Mouse (Mus musculus): ENCODE measurements around the gene Tnfsf9. TPM values are rescaled to one million over a fixed set of nuclear protein-coding genes. Genes with fewer than 3 reads are reported as not detected.
A peak's percentile ranks its signal among the peaks of the same experiment; 100 is the strongest.

The Tnfsf9 gene
- total RNA-seq (2021) = under 1 TPM; 0.67 to 0.79 TPM

DNA sequence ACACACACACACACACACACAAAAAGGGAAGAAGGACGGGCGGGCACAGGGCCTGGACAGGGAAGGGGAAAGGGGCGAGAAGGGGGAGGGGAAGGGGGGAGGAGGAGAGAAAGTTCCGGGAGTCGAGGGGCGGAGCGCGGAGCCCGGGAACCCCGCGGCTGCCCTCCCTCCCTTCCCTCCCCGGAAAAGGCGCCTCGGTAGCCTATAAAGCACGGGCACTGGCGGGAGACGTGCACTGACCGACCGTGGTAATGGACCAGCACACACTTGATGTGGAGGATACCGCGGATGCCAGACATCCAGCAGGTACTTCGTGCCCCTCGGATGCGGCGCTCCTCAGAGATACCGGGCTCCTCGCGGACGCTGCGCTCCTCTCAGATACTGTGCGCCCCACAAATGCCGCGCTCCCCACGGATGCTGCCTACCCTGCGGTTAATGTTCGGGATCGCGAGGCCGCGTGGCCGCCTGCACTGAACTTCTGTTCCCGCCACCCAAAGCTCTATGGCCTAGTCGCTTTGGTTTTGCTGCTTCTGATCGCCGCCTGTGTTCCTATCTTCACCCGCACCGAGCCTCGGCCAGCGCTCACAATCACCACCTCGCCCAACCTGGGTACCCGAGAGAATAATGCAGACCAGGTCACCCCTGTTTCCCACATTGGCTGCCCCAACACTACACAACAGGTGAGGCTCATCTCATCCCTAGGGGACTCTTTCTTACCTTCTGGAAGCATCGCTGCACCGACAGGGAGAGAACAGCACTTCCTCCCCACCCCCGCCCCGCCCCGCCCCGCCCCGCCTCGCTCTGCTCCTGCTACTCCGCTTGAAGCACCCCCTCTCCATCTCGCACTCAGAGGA, at the start of gene Tnfsf9:
Gene Tnfsf9, plus strand, starts transcription at position 145 of the 854 bp plus-strand sequence.
- DNase-seq = peak; percentile 30 to 44
- intact Hi-C loops (cut with DNase I) = no loop called here

DNA sequence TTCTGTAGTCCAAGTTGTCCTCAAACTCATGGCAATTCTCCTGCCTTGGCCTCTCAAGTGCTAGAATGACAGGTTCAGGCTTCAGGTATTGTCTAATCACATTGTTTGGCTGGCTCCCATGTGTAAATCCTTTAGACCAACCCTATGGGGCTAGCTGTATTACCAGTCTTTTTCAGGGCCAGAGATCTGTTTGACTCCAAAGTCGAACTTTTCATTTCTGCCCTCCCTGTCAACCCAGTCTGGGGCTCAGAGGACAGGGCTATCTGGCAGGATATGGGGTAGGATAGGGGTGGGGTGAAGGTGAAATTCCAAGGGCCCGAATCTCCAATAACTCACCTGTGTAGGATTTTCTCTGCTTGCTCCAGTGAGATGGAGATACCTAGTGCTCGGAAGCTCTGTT, 48.9 kb upstream of the Tnfsf9 start:
- intact Hi-C loops (cut with DNase I) = no loop called here
- no peak for DNase-seq

DNA sequence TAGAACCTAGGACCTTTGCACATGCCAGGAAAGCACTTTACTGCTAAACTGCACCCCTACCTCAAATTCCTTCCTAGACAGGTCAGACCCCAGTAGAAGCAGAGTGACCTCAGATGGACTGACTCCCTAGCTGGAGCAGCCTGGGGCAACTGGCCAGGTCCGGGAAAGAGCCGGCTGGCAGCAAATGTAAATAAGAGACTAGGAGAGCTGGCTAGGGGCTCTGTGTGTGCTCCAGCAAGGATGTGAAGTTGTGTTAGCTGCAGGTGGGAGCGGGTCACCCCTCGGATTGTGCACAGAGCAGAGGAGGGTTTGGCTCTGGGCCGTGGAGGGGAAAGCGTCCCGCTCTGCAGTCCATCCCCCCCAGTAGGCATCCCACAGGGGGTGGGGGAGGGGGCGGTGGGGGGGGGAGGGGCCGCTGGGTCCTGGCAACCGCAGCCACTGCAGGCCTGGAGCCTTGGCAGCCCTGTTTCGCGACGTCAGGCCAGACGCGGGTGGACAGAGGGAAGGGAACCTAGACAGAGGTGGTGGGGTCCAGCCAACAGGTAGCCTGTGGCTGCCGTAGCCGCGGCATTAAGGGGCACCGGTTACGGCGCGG, 46.1 kb upstream of the Tnfsf9 start, which contains the start of gene Crb3:
Gene Crb3, plus strand, starts transcription at position 215 of the 595 bp plus-strand sequence.
- intact Hi-C loops (cut with DNase I) = no loop called here
- peak; percentile 75 for DNase-seq

GRCm38 (mm10) chr17:57059486-57059977, 45.6 kb upstream of the Tnfsf9 start, which contains the start of gene Slc25a23:
Slc25a23 (minus strand) TSS chr17:57059863.
- intact Hi-C loops (cut with DNase I) = no loop called here
- peak; percentile 73 to 80 for DNase-seq

GRCm38 (mm10) chr17:57060231-57060801, 44.8 kb upstream of the Tnfsf9 start:
- intact Hi-C loops (cut with DNase I) = loop anchor here (1.0 to 5.0 kb wide), 3 partner anchors 28 to 187 kb away; partner anchors contain the start of genes Gpr108 and Trip10

DNA sequence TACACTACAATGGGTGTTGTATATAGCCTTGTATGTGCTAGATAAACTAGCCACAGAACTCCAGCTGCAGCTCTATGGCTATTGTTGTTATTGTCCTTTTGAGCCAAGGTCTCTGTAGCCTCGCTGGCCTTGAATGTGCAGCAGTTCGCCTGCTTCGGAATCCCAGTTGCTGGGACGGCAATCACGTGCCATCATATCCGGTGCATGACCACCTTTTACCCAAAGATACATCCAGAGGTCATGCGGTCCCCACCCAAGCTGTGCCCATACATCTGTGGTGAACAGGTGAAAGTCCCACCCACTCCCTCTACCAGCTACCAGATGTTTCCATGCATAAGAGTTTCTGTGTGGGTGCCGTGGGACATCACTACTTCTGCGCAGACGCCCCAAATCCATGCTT, 44.1 kb upstream of the Tnfsf9 start:
- no peak for DNase-seq
- intact Hi-C loops (cut with DNase I) = loop anchor here (2.0 to 5.0 kb wide), 2 partner anchors 28 to 186 kb away; partner anchors contain the start of genes Gpr108 and Trip10

More at GRCm38 (mm10) chr17:57060231-57060801, 44.8 kb upstream of the Tnfsf9 start:
- peak; percentile 96 for DNase-seq

- intact Hi-C loops (cut with DNase I) = loop anchor here (5.0 kb wide), 1 partner anchor 185 kb away; the partner anchor contains the start of genes Gpr108 and Trip10
- no peak for DNase-seq
Observed at GRCm38 (mm10) chr17:57062011-57062521, 43.1 kb upstream of the Tnfsf9 start.

DNA sequence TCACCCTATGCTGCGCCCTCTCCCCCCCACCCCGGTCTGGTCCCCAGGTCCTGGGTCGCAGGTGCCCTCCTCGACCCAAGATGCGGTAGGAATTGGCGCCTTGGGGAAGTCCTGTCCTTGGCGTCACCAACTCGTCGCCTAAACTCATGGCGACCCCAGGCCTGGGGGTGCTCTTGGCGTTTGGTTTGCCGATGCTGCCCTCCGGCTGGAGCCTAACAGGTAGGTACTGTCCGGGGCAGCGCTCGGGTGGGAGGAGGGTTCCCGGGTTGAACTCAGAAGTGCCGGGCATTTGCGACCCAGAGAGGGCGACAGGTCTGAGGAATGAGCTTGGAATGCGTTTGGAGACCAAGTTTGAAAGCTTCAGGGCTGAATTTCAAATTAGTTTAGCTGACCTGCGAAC, 42.6 kb upstream of the Tnfsf9 start:
- intact Hi-C loops (cut with DNase I) = loop anchor here (5.0 kb wide), 1 partner anchor 185 kb away; the partner anchor contains the start of genes Gpr108 and Trip10
- DNase-seq = no peak

DNA sequence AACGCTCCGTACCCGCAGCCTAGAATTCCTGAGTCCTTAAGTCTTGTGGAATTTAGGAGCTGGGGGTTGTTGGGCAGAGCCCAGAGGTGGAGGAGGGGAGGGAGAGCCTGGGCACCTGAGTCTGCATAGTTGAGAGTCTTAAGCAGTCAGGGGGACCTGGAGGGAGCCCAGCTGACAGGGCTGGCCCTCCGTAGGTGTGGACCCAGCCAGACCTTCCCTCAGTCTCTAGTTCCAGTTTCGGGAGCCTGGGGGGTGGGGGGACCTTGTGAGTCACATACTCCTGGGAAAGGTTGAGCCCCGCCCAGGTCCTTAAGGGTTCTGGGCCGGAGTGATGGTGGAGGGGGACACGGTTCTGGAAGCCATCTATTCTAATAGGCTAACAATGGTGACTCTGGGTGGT, 42.1 kb upstream of the Tnfsf9 start:
- DNase-seq = no peak
- intact Hi-C loops (cut with DNase I) = loop anchor here (5.0 kb wide), 1 partner anchor 184 kb away; the partner anchor contains the start of genes Gpr108 and Trip10

DNA sequence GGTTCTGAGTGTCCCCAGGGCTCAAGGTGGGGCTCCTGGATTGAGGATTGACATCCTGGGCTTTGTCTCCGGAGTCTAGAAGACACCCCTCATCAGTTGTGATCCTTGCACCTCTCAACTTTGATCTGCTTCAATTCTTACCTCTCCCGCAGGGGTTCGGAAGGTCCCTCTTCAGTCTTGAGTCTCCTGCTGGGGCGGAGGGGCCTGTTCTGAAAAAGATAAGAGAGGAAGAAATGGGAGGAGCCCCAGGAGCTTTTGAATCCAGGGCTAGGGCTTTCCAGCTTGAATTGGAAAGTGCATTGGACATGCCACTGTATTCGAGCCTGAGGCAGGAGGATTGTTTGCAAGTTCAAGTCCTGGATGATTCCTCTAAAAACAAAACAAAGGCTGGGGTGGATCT, 38.2 kb upstream of the Tnfsf9 start:
- no peak for DNase-seq
- intact Hi-C loops (cut with DNase I) = no loop called here

GRCm38 (mm10) chr17:57070272-57070671, 34.9 kb upstream of the Tnfsf9 start:
- no peak for DNase-seq
- intact Hi-C loops (cut with DNase I) = no loop called here

GRCm38 (mm10) chr17:57070699-57071098, 34.4 kb upstream of the Tnfsf9 start:
- DNase-seq = no peak
- intact Hi-C loops (cut with DNase I) = no loop called here

GRCm38 (mm10) chr17:57076916-57077315, 28.2 kb upstream of the Tnfsf9 start:
- DNase-seq = no peak
- intact Hi-C loops (cut with DNase I) = no loop called here

- DNase-seq = no peak
Observed at GRCm38 (mm10) chr17:57078336-57078735, 26.8 kb upstream of the Tnfsf9 start, which contains the start of gene Dennd1c. Dennd1c (minus strand) TSS chr17:57078514.

GRCm38 (mm10) chr17:57079919-57080318, 25.2 kb upstream of the Tnfsf9 start:
- no peak for DNase-seq
- intact Hi-C loops (cut with DNase I) = no loop called here

More at GRCm38 (mm10) chr17:57078336-57078735, 26.8 kb upstream of the Tnfsf9 start, which contains the start of gene Dennd1c:
- intact Hi-C loops (cut with DNase I) = no loop called here

DNA sequence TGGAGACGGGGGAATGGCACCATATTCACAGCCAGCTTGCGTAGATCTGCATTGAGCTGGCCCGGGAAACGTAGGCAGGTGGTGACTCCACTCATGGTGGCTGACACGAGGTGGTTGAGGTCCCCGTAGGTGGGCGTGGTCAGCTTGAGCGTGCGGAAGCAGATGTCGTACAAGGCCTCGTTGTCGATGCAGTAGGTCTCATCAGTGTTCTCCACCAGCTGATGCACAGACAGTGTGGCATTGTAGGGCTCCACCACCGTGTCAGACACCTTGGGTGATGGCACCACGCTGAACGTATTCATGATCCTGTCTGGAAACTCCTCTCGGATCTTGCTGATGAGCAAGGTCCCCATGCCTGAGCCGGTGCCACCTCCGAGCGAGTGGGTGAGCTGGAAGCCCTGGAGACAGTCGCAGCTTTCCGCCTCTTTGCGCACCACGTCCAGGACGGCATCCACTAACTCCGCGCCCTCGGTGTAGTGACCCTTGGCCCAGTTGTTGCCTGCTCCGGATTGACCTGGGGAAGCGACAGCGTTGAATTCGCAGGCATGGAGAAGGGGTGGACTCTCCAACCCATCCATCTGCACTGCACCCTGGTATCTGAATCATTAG, 23.8 kb upstream of the Tnfsf9 start:
- intact Hi-C loops (cut with DNase I) = no loop called here
- no peak for DNase-seq

GRCm38 (mm10) chr17:57082481-57082880, 22.6 kb upstream of the Tnfsf9 start:
- intact Hi-C loops (cut with DNase I) = no loop called here
- no peak for DNase-seq

GRCm38 (mm10) chr17:57085970-57086757, 19.0 kb upstream of the Tnfsf9 start:
- no peak for DNase-seq
- intact Hi-C loops (cut with DNase I) = no loop called here

Measured in heart, postnatal 10 days (tissue).